Mouse (Mus musculus): ENCODE measurements around the gene Olfr390. TPM values are rescaled to one million over a fixed set of nuclear protein-coding genes. Genes with fewer than 3 reads are reported as not detected.

The Olfr390 gene
- total RNA-seq (2023), result not detected

GRCm38 (mm10) chr11:73782664-73783063, at the start of gene Olfr390:
TSS of gene Olfr390 (plus strand) at chr11:73782964.

GRCm38 (mm10) chr11:73780613-73781012, 2.2 kb upstream of the Olfr390 start, which contains the start of gene Olfr389:
TSS of gene Olfr389 (minus strand) at chr11:73780713.

GRCm38 (mm10) chr11:73802952-73803351, 20.2 kb downstream of the Olfr390 start, which contains the start of gene Olfr391-ps:
TSS of gene Olfr391-ps (minus strand) at chr11:73803052.

GRCm38 (mm10) chr11:73816949-73817348, 34.2 kb downstream of the Olfr390 start, which contains the start of gene Olfr392:
TSS of gene Olfr392 (minus strand) at chr11:73817049.

Other genes with a start within 250 kb of the Olfr390 start
- not detected for gene Olfr385, start 190.0 kb upstream of the Olfr390 start, total RNA-seq (2023)
- gene Olfr384, start 184.4 kb upstream of the Olfr390 start, total RNA-seq (2023), result not detected
- not detected for gene Zfp735, start 94.2 kb upstream of the Olfr390 start, total RNA-seq (2023)
- not detected for gene Olfr389, start 2.3 kb upstream of the Olfr390 start, total RNA-seq (2023)
- not detected for gene Olfr391-ps, start 20.1 kb downstream of the Olfr390 start, total RNA-seq (2023)
- not detected for gene Olfr392, start 34.1 kb downstream of the Olfr390 start, total RNA-seq (2023)
- not detected for gene Olfr393, start 68.5 kb downstream of the Olfr390 start, total RNA-seq (2023)
- not detected for gene Olfr394, start 107.8 kb downstream of the Olfr390 start, total RNA-seq (2023)
- not detected for gene Olfr395, start 126.3 kb downstream of the Olfr390 start, total RNA-seq (2023)
- gene Olfr23, start 153.7 kb downstream of the Olfr390 start, total RNA-seq (2023), result not detected
- not detected for gene Olfr397, start 177.9 kb downstream of the Olfr390 start, total RNA-seq (2023)
- gene Olfr398, start 207.4 kb downstream of the Olfr390 start, total RNA-seq (2023), result not detected

Data from neutrophil, adult 59 days (primary cell).